ENCODE assay signal across 12 mouse cellular contexts in genomic region chr2:60173190-60173589, GRCm38 (mm10). TPM values are rescaled to one million over a fixed set of nuclear protein-coding genes. Genes with fewer than 3 reads are reported as not detected.
DNase-seq lines count a peak whose midpoint lies in the region; ATAC-seq and TF ChIP-seq lines count a peak whose summit lies in the region.
"Had no signal": no experiment of that assay in that cellular context is flagged by ENCODE, and none has a peak within 500 bp of the region (broad histone marks: within the 10 kb centered on the region; RNA-seq: fewer than 3 reads in every experiment).

No protein-coding gene starts in this region.

- POLR2A ChIA-PET in Patski (lab: Charles Lee), result interaction anchor here (0.8 kb wide), 1 partner anchor 474 kb away, joined by 4 read pairs; no protein-coding TSS in a partner anchor

- H3K36me3 ChIP-seq in intestine, postnatal 0 days (ENCODE audit: control insufficient read depth, insufficient read depth), result no peaks in the 10 kb centered on the region
- no peaks in the 10 kb centered on the region for H3K36me3 ChIP-seq in intestine, embryonic 15.5 days
- H3K36me3 ChIP-seq: heart, embryonic 10.5 days; liver, embryonic 13.5 days had no signal

- H3K4me2 ChIP-seq in intestine, postnatal 0 days (replicated peaks; ENCODE audit: low read depth), result no peak overlapping the region
- H3K4me2 ChIP-seq in intestine, embryonic 15.5 days (replicated peaks), result no peak overlapping the region
- H3K4me2 ChIP-seq: liver, embryonic 13.5 days had no signal

- no peak overlapping the region for H3K4me3 ChIP-seq in intestine, postnatal 0 days (ENCODE audit: low read depth, low read length)
- H3K4me3 ChIP-seq in intestine, embryonic 15.5 days (replicated peaks), result no peak overlapping the region
- H3K4me3 ChIP-seq: heart, embryonic 10.5 days; liver, embryonic 13.5 days had no signal

- DNase-seq in A20 (ENCODE audit: low read depth, low spot score) (peak; percentile 80), Patski (ENCODE audit: low read depth, low spot score) (no peak)
- DNase-seq in cerebellum, postnatal 4 days (ENCODE audit: low spot score in 2 of 2), result no peak
- no peak for DNase-seq in heart, adult 18-20 months
- no peak for DNase-seq in layer of hippocampus, adult 11-12 months (ENCODE audit: low spot score)
- DNase-seq: embryo, embryonic 11 days; liver, embryonic 13.5 days; thymus, postnatal 36 days had no signal

- no peak overlapping the region for H3K9ac ChIP-seq in intestine, postnatal 0 days (ENCODE audit: low read depth, low read length)
- H3K9ac ChIP-seq in intestine, embryonic 15.5 days, result no peak overlapping the region
- H3K9ac ChIP-seq: liver, embryonic 13.5 days had no signal

- 0 out of 2 replicates have a peak, but pooled peaks have one; percentile 6 for TF ChIP-seq CTCF in intestine, postnatal 0 days (IDR thresholded peaks at IDR 0.05; ENCODE audit: low read depth)
- peak; percentile 66 for TF ChIP-seq CTCF in Patski (IDR thresholded peaks at IDR 0.05)

- no peaks in the 10 kb centered on the region for H3K9me3 ChIP-seq in intestine, postnatal 0 days (ENCODE audit: control insufficient read depth)
- H3K9me3 ChIP-seq in intestine, embryonic 15.5 days, result no peaks in the 10 kb centered on the region
- H3K9me3 ChIP-seq: heart, embryonic 10.5 days; liver, embryonic 13.5 days had no signal

- H3K27me3 ChIP-seq in intestine, postnatal 0 days (replicated peaks; ENCODE audit: control insufficient read depth, insufficient read depth, low read length), result no peaks in the 10 kb centered on the region
- H3K27me3 ChIP-seq in intestine, embryonic 15.5 days (replicated peaks), result no peaks in the 10 kb centered on the region
- no peaks in the 10 kb centered on the region for H3K27me3 ChIP-seq in Patski
- H3K27me3 ChIP-seq: liver, embryonic 13.5 days had no signal

- no peak overlapping the region for H3K27ac ChIP-seq in intestine, postnatal 0 days (ENCODE audit: low read depth, low read length)
- H3K27ac ChIP-seq in intestine, embryonic 15.5 days, result no peak overlapping the region
- H3K27ac ChIP-seq: heart, embryonic 10.5 days; liver, embryonic 13.5 days had no signal

- ATAC-seq in intestine, postnatal 0 days, result no peak
- ATAC-seq in intestine, embryonic 15.5 days, result no peak
- peak; percentile 27 for ATAC-seq in Patski
- 0 out of 2 replicates have a peak, but pooled peaks have one; percentile 56 for ATAC-seq in erythroblast, adult 5-6 weeks (replicated peaks; ENCODE audit: low FRiP score, poor library complexity, severe bottlenecking)

- CTCF ChIA-PET in Patski (lab: Charles Lee), result interaction anchor here (0.7 to 1.6 kb wide), 4 partner anchors 9 to 55 kb away, joined by 3 to 4 read pairs (median 3); no protein-coding TSS in a partner anchor

- WGBS in intestine, postnatal 0 days, result 66% methylated on average over 3 of the region's 3 CpGs
- WGBS in intestine, embryonic 15.5 days, result 60% methylated on average over 3 of the region's 3 CpGs

- H3K4me1 ChIP-seq in intestine, postnatal 0 days (replicated peaks; ENCODE audit: control insufficient read depth, insufficient read depth, low read length), result no peaks in the 10 kb centered on the region
- no peaks in the 10 kb centered on the region for H3K4me1 ChIP-seq in intestine, embryonic 15.5 days (replicated peaks)
- H3K4me1 ChIP-seq: heart, embryonic 10.5 days had no signal

- in situ Hi-C loops in Patski (cut with MboI; ENCODE audit: low pct_unique_long_range_greater_than_20kb), result no loop called here

RNA-seq across cellular contexts. Expression of gene Baz2b, which starts 36.4 kb away (rescaled TPM):
- 33.8 and 39.7 TPM in 2 replicates for polyA plus RNA-seq in intestine, postnatal 0 days (2015; fragmentation: Nextera tagmentation; extraction: Ambion mirVana)
- 43.4 and 46.3 TPM in 2 replicates for polyA plus RNA-seq in intestine, embryonic 15.5 days (2015; fragmentation: Nextera tagmentation; extraction: Ambion mirVana)
- 38.1 TPM for polyA plus RNA-seq in Patski (2021)
- 59.8 and 90.3 TPM in 2 replicates for total RNA-seq in erythroblast, adult 5-6 weeks (2015; ENCODE audit: low replicate concordance)
- total RNA-seq in erythroblast, adult 5-6 weeks (2017; ENCODE audit: low replicate concordance), result 116 and 119 TPM in 2 replicates
- total RNA-seq in heart, adult 18-20 months (2021), result 10 to 100 TPM; 29.9 to 41.9 TPM

RNA-seq across cellular contexts. Expression of gene March7, which starts 36.5 kb away (rescaled TPM):
- polyA plus RNA-seq in intestine, postnatal 0 days (2015; fragmentation: Nextera tagmentation; extraction: Ambion mirVana), result 53.5 and 62.6 TPM in 2 replicates
- polyA plus RNA-seq in intestine, embryonic 15.5 days (2015; fragmentation: Nextera tagmentation; extraction: Ambion mirVana), result 58.7 and 69.3 TPM in 2 replicates
- 63.3 TPM for polyA plus RNA-seq in Patski (2021)
- total RNA-seq in erythroblast, adult 5-6 weeks (2015; ENCODE audit: low replicate concordance), result 45.1 and 60.7 TPM in 2 replicates
- total RNA-seq in erythroblast, adult 5-6 weeks (2017; ENCODE audit: low replicate concordance), result 44.2 and 91.0 TPM in 2 replicates
- 10 to 100 TPM; 17.3 to 27.6 TPM for total RNA-seq in heart, adult 18-20 months (2021)

Comparison
In these comparisons a context has a peak if more than half of its experiments do, and no peak if none do; other contexts are left out.
1. ATAC-seq: peak in Patski (single experiment) and erythroblast, adult 5-6 weeks (single experiment); none in intestine, postnatal 0 days (single experiment) and intestine, embryonic 15.5 days (single experiment).